ENCODE assay signal across 20 mouse cellular contexts in genomic region chr19:54731315-54731714, GRCm38 (mm10).
DNase-seq lines count a peak whose midpoint lies in the region; ATAC-seq and TF ChIP-seq lines count a peak whose summit lies in the region.
"Had no signal": no experiment of that assay in that cellular context is flagged by ENCODE, and none has a peak within 500 bp of the region (broad histone marks: within the 10 kb centered on the region; RNA-seq: fewer than 3 reads in every experiment).

No protein-coding gene starts in this region.

- no peak for TF ChIP-seq CTCF in lung, embryonic 14.5 days (IDR thresholded peaks at IDR 0.05; ENCODE audit: low read depth)

- H3K27me3 ChIP-seq in lung, embryonic 14.5 days (ENCODE audit: insufficient read depth, low read length), result no peaks in the 10 kb centered on the region
- H3K27me3 ChIP-seq in lung, embryonic 16.5 days (ENCODE audit: control insufficient read depth, insufficient read depth, low read depth, low read length), result no peaks in the 10 kb centered on the region
- H3K27me3 ChIP-seq: embryonic facial prominence, embryonic 13.5 days; embryonic facial prominence, embryonic 15.5 days; forebrain, embryonic 12.5 days had no signal

- no peak overlapping the region for H3K27ac ChIP-seq in lung, embryonic 14.5 days (ENCODE audit: low read depth)
- H3K27ac ChIP-seq in lung, embryonic 16.5 days (ENCODE audit: low read length), result no peak overlapping the region
- H3K27ac ChIP-seq: embryonic facial prominence, embryonic 13.5 days; embryonic facial prominence, embryonic 15.5 days; forebrain, embryonic 10.5 days; forebrain, embryonic 12.5 days had no signal

- no peak overlapping the region for H3K4me2 ChIP-seq in lung, embryonic 14.5 days
- no peak overlapping the region for H3K4me2 ChIP-seq in lung, embryonic 16.5 days (ENCODE audit: low read depth, low read length)
- H3K4me2 ChIP-seq: embryonic facial prominence, embryonic 13.5 days; embryonic facial prominence, embryonic 15.5 days; forebrain, embryonic 12.5 days had no signal

- no peaks in the 10 kb centered on the region for H3K4me1 ChIP-seq in lung, embryonic 14.5 days (ENCODE audit: insufficient read depth)
- H3K4me1 ChIP-seq in lung, embryonic 16.5 days (replicated peaks; ENCODE audit: control insufficient read depth, insufficient read depth, low read length), result no peaks in the 10 kb centered on the region; the same call in 1 of the 2 replicates
- H3K4me1 ChIP-seq: embryonic facial prominence, embryonic 13.5 days; embryonic facial prominence, embryonic 15.5 days; forebrain, embryonic 10.5 days; forebrain, embryonic 12.5 days had no signal

- H3K9ac ChIP-seq in lung, embryonic 14.5 days, result no peak overlapping the region
- H3K9ac ChIP-seq in lung, embryonic 16.5 days (ENCODE audit: low read length), result no peak overlapping the region
- H3K9ac ChIP-seq: embryonic facial prominence, embryonic 13.5 days; embryonic facial prominence, embryonic 15.5 days; forebrain, embryonic 12.5 days had no signal

- 55% methylated on average over 2 of the region's 2 CpGs for WGBS in lung, embryonic 14.5 days
- WGBS in lung, embryonic 16.5 days, result 67% methylated on average over 2 of the region's 2 CpGs

- peak; percentile 74 for ATAC-seq in lung, embryonic 14.5 days (ENCODE audit: insufficient read depth)
- peak; percentile 76 for ATAC-seq in lung, embryonic 16.5 days (ENCODE audit: low read depth)
- ATAC-seq: forebrain, embryonic 14.5 days; forebrain, embryonic 16.5 days had no signal

- no peaks in the 10 kb centered on the region for H3K36me3 ChIP-seq in lung, embryonic 14.5 days (ENCODE audit: insufficient read depth)
- H3K36me3 ChIP-seq in lung, embryonic 16.5 days (ENCODE audit: control insufficient read depth, insufficient read depth, low read length), result no peaks in the 10 kb centered on the region
- H3K36me3 ChIP-seq: embryonic facial prominence, embryonic 13.5 days; embryonic facial prominence, embryonic 15.5 days; forebrain, embryonic 10.5 days; forebrain, embryonic 12.5 days had no signal

- H3K9me3 ChIP-seq in lung, embryonic 14.5 days (ENCODE audit: low read depth, low read length), result no peaks in the 10 kb centered on the region
- H3K9me3 ChIP-seq in lung, embryonic 16.5 days (ENCODE audit: control insufficient read depth, low read length), result no peaks in the 10 kb centered on the region
- H3K9me3 ChIP-seq: embryonic facial prominence, embryonic 13.5 days; embryonic facial prominence, embryonic 15.5 days; forebrain, embryonic 10.5 days; forebrain, embryonic 12.5 days had no signal

- no peak for DNase-seq in lung, embryonic 14.5 days
- no peak for DNase-seq in lung, postnatal 36 days
- no peak for DNase-seq in lung, adult 18-20 months
- DNase-seq: adrenal gland, adult 2 months; adrenal gland, postnatal 10 days; adrenal gland, postnatal 25 days; cerebellum, adult 11 months; cerebellum, adult 18-20 months; cerebellum, adult 8-10 months; cerebellum, adult 9-11 months; cerebellum, postnatal 36 days; embryo, embryonic 11 days had no signal

- no peak overlapping the region for H3K4me3 ChIP-seq in lung, embryonic 14.5 days (ENCODE audit: low read depth, low read length)
- no peak overlapping the region for H3K4me3 ChIP-seq in lung, embryonic 16.5 days (ENCODE audit: low read length)
- H3K4me3 ChIP-seq: embryonic facial prominence, embryonic 13.5 days; embryonic facial prominence, embryonic 15.5 days; erythroblast, embryonic 14.5 days; forebrain, embryonic 10.5 days; forebrain, embryonic 12.5 days had no signal
